Mouse (Mus musculus): ENCODE results near the gene Slc35d2.

DNA sequence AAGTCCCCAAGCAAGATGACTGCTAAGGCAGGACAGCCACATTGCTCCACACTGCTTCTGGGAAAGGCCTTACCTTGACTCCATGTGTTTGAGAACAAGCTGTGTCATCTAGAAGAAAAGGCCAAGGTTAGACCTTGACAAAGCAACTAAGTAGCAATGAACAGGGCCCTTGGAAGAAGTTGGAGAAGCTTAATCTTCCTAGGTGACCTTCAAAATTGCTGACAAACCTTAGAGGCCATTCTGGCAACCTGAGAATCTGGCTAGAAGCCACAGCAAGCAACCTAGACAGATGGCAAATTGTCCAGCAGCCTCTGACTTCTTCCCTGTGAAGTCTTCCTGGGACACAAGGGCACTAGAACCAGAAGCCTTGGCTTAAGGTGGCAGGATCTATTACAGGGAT is 64.9 kb downstream of the Slc35d2 start:
- TF ChIP-seq CTCF (IDR thresholded peaks at IDR 0.05; ENCODE audit: control insufficient read depth, insufficient read depth, insufficient read length) (no peak), MYOD1 (IDR thresholded peaks at IDR 0.05; ENCODE audit: control insufficient read depth, insufficient read length, low read depth) (no peak), MYOG (IDR thresholded peaks at IDR 0.05; ENCODE audit: control insufficient read depth, extremely low read depth, insufficient read length) (no peak)
